Mouse (Mus musculus): ENCODE measurements around the gene Gm43302. TPM values are rescaled to one million over a fixed set of nuclear protein-coding genes. Genes with fewer than 3 reads are reported as not detected.
"Not testable (repeated sequence)": the region's sequence is repeated elsewhere in the genome, so short reads cannot be mapped to it uniquely, and the experiment has no call there.

The Gm43302 gene
- polyA plus RNA-seq, 1 experiment: 2.8 TPM

- not testable (repeated sequence) for H3K36me3 ChIP-seq (ENCODE audit: control insufficient read depth, insufficient read depth, low read length); H3K27me3 ChIP-seq (replicated peaks; ENCODE audit: control insufficient read depth, insufficient read depth, low read length); H3K4me3 ChIP-seq (ENCODE audit: insufficient read depth, low read depth, low read length); H3K4me1 ChIP-seq (ENCODE audit: control insufficient read depth, insufficient read depth, low read length); DNase-seq; H3K27ac ChIP-seq (ENCODE audit: insufficient read depth, low read depth, low read length)
- WGBS: 88% methylated on average over 3 of the region's 3 CpGs
Measured at GRCm38 (mm10) chr5:105236040-105236439, 57.5 kb downstream of the Gm43302 start.

GRCm38 (mm10) chr5:105208957-105209356, 84.5 kb downstream of the Gm43302 start:
- not testable (repeated sequence) for H3K4me1 ChIP-seq (ENCODE audit: control insufficient read depth, insufficient read depth, low read length); DNase-seq
- no CpG with 5 or more reads among the region's 3 CpGs for whole genome bisulfite sequencing

GRCm38 (mm10) chr5:105200791-105201355, 92.6 kb downstream of the Gm43302 start:
- 82% methylated on average over 4 of the region's 4 CpGs for WGBS
- not testable (repeated sequence) for H3K36me3 ChIP-seq (ENCODE audit: control insufficient read depth, insufficient read depth, low read length)
- DNase-seq: peak; percentile 4

More at GRCm38 (mm10) chr5:105208957-105209356, 84.5 kb downstream of the Gm43302 start:
- not testable (repeated sequence) for H3K27me3 ChIP-seq (replicated peaks; ENCODE audit: control insufficient read depth, insufficient read depth, low read length); H3K36me3 ChIP-seq (ENCODE audit: control insufficient read depth, insufficient read depth, low read length); H3K4me3 ChIP-seq (ENCODE audit: insufficient read depth, low read depth, low read length); H3K27ac ChIP-seq (ENCODE audit: insufficient read depth, low read depth, low read length)

GRCm38 (mm10) chr5:105199149-105199548, 94.3 kb downstream of the Gm43302 start:
- not testable (repeated sequence) for H3K27ac ChIP-seq (ENCODE audit: insufficient read depth, low read depth, low read length)

More at GRCm38 (mm10) chr5:105200791-105201355, 92.6 kb downstream of the Gm43302 start:
- not testable (repeated sequence) for H3K27ac ChIP-seq (ENCODE audit: insufficient read depth, low read depth, low read length); H3K4me1 ChIP-seq (ENCODE audit: control insufficient read depth, insufficient read depth, low read length); H3K4me3 ChIP-seq (ENCODE audit: insufficient read depth, low read depth, low read length); H3K27me3 ChIP-seq (replicated peaks; ENCODE audit: control insufficient read depth, insufficient read depth, low read length)

GRCm38 (mm10) chr5:105197915-105198560, 95.5 kb downstream of the Gm43302 start:
- not testable (repeated sequence) for H3K4me3 ChIP-seq (ENCODE audit: insufficient read depth, low read depth, low read length); H3K4me1 ChIP-seq (ENCODE audit: control insufficient read depth, insufficient read depth, low read length); H3K36me3 ChIP-seq (ENCODE audit: control insufficient read depth, insufficient read depth, low read length); H3K27ac ChIP-seq (ENCODE audit: insufficient read depth, low read depth, low read length); H3K27me3 ChIP-seq (replicated peaks; ENCODE audit: control insufficient read depth, insufficient read depth, low read length)
- DNase-seq: peak; percentile 2

More at GRCm38 (mm10) chr5:105199149-105199548, 94.3 kb downstream of the Gm43302 start:
- H3K27me3 ChIP-seq (replicated peaks; ENCODE audit: control insufficient read depth, insufficient read depth, low read length); H3K36me3 ChIP-seq (ENCODE audit: control insufficient read depth, insufficient read depth, low read length); DNase-seq; H3K4me3 ChIP-seq (ENCODE audit: insufficient read depth, low read depth, low read length); H3K4me1 ChIP-seq (ENCODE audit: control insufficient read depth, insufficient read depth, low read length): not testable (repeated sequence)
- 93% methylated on average over 1 of the region's 1 CpGs for WGBS

GRCm38 (mm10) chr5:105196308-105196707, 97.2 kb downstream of the Gm43302 start:
- H3K27me3 ChIP-seq (replicated peaks; ENCODE audit: control insufficient read depth, insufficient read depth, low read length); H3K4me1 ChIP-seq (ENCODE audit: control insufficient read depth, insufficient read depth, low read length); DNase-seq; H3K27ac ChIP-seq (ENCODE audit: insufficient read depth, low read depth, low read length); H3K36me3 ChIP-seq (ENCODE audit: control insufficient read depth, insufficient read depth, low read length); H3K4me3 ChIP-seq (ENCODE audit: insufficient read depth, low read depth, low read length): not testable (repeated sequence)
- WGBS: 74% methylated on average over 5 of the region's 5 CpGs

GRCm38 (mm10) chr5:105192536-105192935, 101.0 kb downstream of the Gm43302 start:
- WGBS: 82% methylated on average over 2 of the region's 2 CpGs
- H3K27ac ChIP-seq (ENCODE audit: insufficient read depth, low read depth, low read length); H3K27me3 ChIP-seq (replicated peaks; ENCODE audit: control insufficient read depth, insufficient read depth, low read length); H3K4me1 ChIP-seq (ENCODE audit: control insufficient read depth, insufficient read depth, low read length); DNase-seq; H3K36me3 ChIP-seq (ENCODE audit: control insufficient read depth, insufficient read depth, low read length); H3K4me3 ChIP-seq (ENCODE audit: insufficient read depth, low read depth, low read length): not testable (repeated sequence)

GRCm38 (mm10) chr5:105181446-105181845, 112.0 kb downstream of the Gm43302 start:
- Histone ChIP-seq H3K27me3 (replicated peaks; ENCODE audit: control insufficient read depth, insufficient read depth, low read length) (no peaks in the 10 kb centered on the region), H3K4me3 (ENCODE audit: insufficient read depth, low read depth, low read length) (no peak overlapping the region), H3K36me3 (ENCODE audit: control insufficient read depth, insufficient read depth, low read length) (no peaks in the 10 kb centered on the region), H3K27ac (ENCODE audit: insufficient read depth, low read depth, low read length) (no peak overlapping the region), H3K4me1 (ENCODE audit: control insufficient read depth, insufficient read depth, low read length) (no peaks in the 10 kb centered on the region)
- DNase-seq: no peak
- TF ChIP-seq POLR2A (IDR thresholded peaks at IDR 0.05; ENCODE audit: low read depth, low read length) (no peak), CTCF (conservative IDR thresholded peaks at IDR 0.05; ENCODE audit: insufficient read depth, insufficient read length, low read depth, low read length) (no peak)

Other genes starting within 250 kb of the Gm43302 start
- 3.6 and 5.4 TPM in 2 replicates for gene Gbp9, start 154.2 kb downstream of the Gm43302 start, polyA plus RNA-seq (2012; rRNA removed)
- 0.56 and 1.2 TPM in 2 replicates for gene Gbp8, start 154.2 kb downstream of the Gm43302 start, polyA plus RNA-seq (2012; rRNA removed)
- 7.9 and 10.1 TPM in 2 replicates for gene Gbp4, start 154.1 kb downstream of the Gm43302 start, polyA plus RNA-seq (2012; rRNA removed)
- gene Gbp10, start 54.2 kb downstream of the Gm43302 start, polyA plus RNA-seq (2012; rRNA removed): 0.90 and 1.4 TPM in 2 replicates
- 3.5 and 4.2 TPM in 2 replicates for gene Gbp6, start within 50 bp of the Gm43302 start, polyA plus RNA-seq (2012; rRNA removed)
- 17.9 and 20.7 TPM in 2 replicates for gene Lrrc8b, start 122.1 kb upstream of the Gm43302 start, polyA plus RNA-seq (2012; rRNA removed)
- gene Lrrc8c, start 225.7 kb upstream of the Gm43302 start, polyA plus RNA-seq (2012; rRNA removed): 13.0 and 13.6 TPM in 2 replicates

All from kidney, adult 2 months (tissue).